Mouse (Mus musculus) MEL (cell line): ENCODE results near the gene Mboat1. TPM values are rescaled to one million over a fixed set of nuclear protein-coding genes. Genes with fewer than 3 reads are reported as not detected.

Experiments
- DNase-seq: peaks from one replicate; pipeline ENCODE4 v3.0.0; 2011; ENCODE audit warnings: low read depth, low spot score
- H3K27ac ChIP-seq: 2 replicates; pipeline ENCODE4 v1.5.1; 2012; ENCODE audit warnings: low read depth, mild to moderate bottlenecking, control low read depth, low read length, moderate library complexity; ENCODE audit not compliant: control insufficient read depth
- H3K27me3 ChIP-seq, 2 experiments: fragments of 150-350 bp in 1 of 2; sonication (generic) in 1 of 2; 2 replicates each; pipeline ENCODE4 v1.6.1; 2012; ENCODE audit warnings: low read length in 2 of 2, mild to moderate bottlenecking in 2 of 2, improper control_type of control experiment in 1 of 2, moderate library complexity in 1 of 2; ENCODE audit not compliant: insufficient read depth in 2 of 2, control insufficient read depth in 1 of 2
- H3K36me3 ChIP-seq, 2 experiments: 2 replicates each; pipeline ENCODE4 v1.6.1; 2012 to 2014; ENCODE audit warnings: low read length in 2 of 2, improper control_type of control experiment in 1 of 2, inconsistent platforms in 1 of 2, mild to moderate bottlenecking in 1 of 2; ENCODE audit not compliant: insufficient read depth in 2 of 2, control insufficient read depth in 1 of 2
- H3K4me1 ChIP-seq, 2 experiments: fragments of 150-350 bp in 1 of 2; sonication (generic) in 1 of 2; 2 replicates each; pipeline ENCODE4 v1.6.1; 2012; ENCODE audit warnings: low read length in 2 of 2, improper control_type of control experiment in 1 of 2, mild to moderate bottlenecking in 1 of 2; ENCODE audit not compliant: insufficient read depth in 2 of 2, control insufficient read depth in 1 of 2
- H3K4me3 ChIP-seq, 2 experiments: fragments of 150-350 bp in 1 of 2; sonication (generic) in 1 of 2; 2 replicates each; pipeline ENCODE4 v1.5.1; 2012; ENCODE audit warnings: low read depth in 2 of 2, low read length in 2 of 2, mild to moderate bottlenecking in 2 of 2, moderate library complexity in 2 of 2, control low read depth in 1 of 2, improper control_type of control experiment in 1 of 2; ENCODE audit not compliant: control insufficient read depth in 1 of 2, insufficient read depth in 1 of 2
- H3K79me2 ChIP-seq: 2 replicates; pipeline ENCODE4 v1.6.1; 2012; ENCODE audit warnings: mild to moderate bottlenecking, low read length, moderate library complexity; ENCODE audit not compliant: control insufficient read depth, poor library complexity, insufficient read depth
- H3K9ac ChIP-seq: 2 replicates; pipeline ENCODE4 v1.6.1; 2012; ENCODE audit warnings: low read depth, mild to moderate bottlenecking, control low read depth, low read length, moderate library complexity; ENCODE audit not compliant: control insufficient read depth, poor library complexity, severe bottlenecking
- H3K9me3 ChIP-seq: fragments of 150-350 bp; sonication (generic); replicated peaks from 2 replicates; pipeline ENCODE4 v1.6.1; 2012; ENCODE audit warnings: mild to moderate bottlenecking, low read length, improper control_type of control experiment, moderate library complexity; ENCODE audit not compliant: insufficient read depth
- BHLHE40 ChIP-seq: IDR thresholded peaks from 2 replicates; pipeline ENCODE4 v1.6.1; 2012; ENCODE audit warnings: low read depth, mild to moderate bottlenecking, inconsistent platforms, low read length, improper control_type of control experiment, borderline replicate concordance
- CHD1 ChIP-seq: IDR thresholded peaks from 2 replicates; pipeline ENCODE4 v1.6.1; 2012; ENCODE audit warnings: low read depth, mild to moderate bottlenecking, inconsistent platforms, low read length, improper control_type of control experiment
- CHD2 ChIP-seq: IDR thresholded peaks from 2 replicates; pipeline ENCODE4 v1.6.1; 2011; ENCODE audit warnings: low read length, improper control_type of control experiment
- CTCF ChIP-seq, 3 experiments: IDR thresholded peaks in 2 of 3; conservative IDR thresholded peaks in 1 of 3; 2 replicates each; pipeline ENCODE4 v1.5.1; 2011 to 2012; ENCODE audit warnings: low read length in 3 of 3, low read depth in 2 of 3, mild to moderate bottlenecking in 2 of 3, improper control_type of control experiment in 1 of 3, inconsistent platforms in 1 of 3, mixed read lengths in 1 of 3, moderate library complexity in 1 of 3; ENCODE audit not compliant: control insufficient read depth in 1 of 3, insufficient read depth in 1 of 3, poor library complexity in 1 of 3, severe bottlenecking in 1 of 3
- ELF1 ChIP-seq: IDR thresholded peaks from 2 replicates; pipeline ENCODE4 v1.6.1; 2014; ENCODE audit warnings: low read depth, mild to moderate bottlenecking, inconsistent platforms, low read length, improper control_type of control experiment, moderate library complexity
- GABPA ChIP-seq: IDR thresholded peaks from 2 replicates; pipeline ENCODE4 v1.6.1; 2012; ENCODE audit warnings: low read depth, mild to moderate bottlenecking, inconsistent platforms, low read length, improper control_type of control experiment, moderate library complexity
- MAFK ChIP-seq: IDR thresholded peaks from 2 replicates; pipeline ENCODE4 v1.6.1; 2011; ENCODE audit warnings: low read depth, mild to moderate bottlenecking, low read length, improper control_type of control experiment, borderline replicate concordance
- MAZ ChIP-seq: IDR thresholded peaks from 2 replicates; pipeline ENCODE4 v1.6.1; 2012; ENCODE audit warnings: low read depth, mild to moderate bottlenecking, inconsistent platforms, low read length, improper control_type of control experiment
- MYC ChIP-seq: IDR thresholded peaks from 2 replicates; pipeline ENCODE4 v1.6.1; 2011; ENCODE audit warnings: low read depth, mild to moderate bottlenecking, low read length, improper control_type of control experiment, moderate library complexity
- NRF1 ChIP-seq: IDR thresholded peaks from 2 replicates; pipeline ENCODE4 v1.6.1; 2014; ENCODE audit warnings: low read depth, mild to moderate bottlenecking, inconsistent platforms, low read length, improper control_type of control experiment, moderate library complexity; ENCODE audit not compliant: poor library complexity, insufficient read depth, severe bottlenecking
- RAD21 ChIP-seq: IDR thresholded peaks from 2 replicates; pipeline ENCODE4 v1.6.1; 2011; ENCODE audit warnings: mild to moderate bottlenecking, low read depth, low read length, improper control_type of control experiment
- RCOR1 ChIP-seq: IDR thresholded peaks from 2 replicates; pipeline ENCODE4 v1.6.1; 2012; ENCODE audit warnings: low read depth, mild to moderate bottlenecking, inconsistent platforms, low read length, improper control_type of control experiment
- SIN3A ChIP-seq: IDR thresholded peaks from 2 replicates; pipeline ENCODE4 v1.6.1; 2012; ENCODE audit warnings: low read length, improper control_type of control experiment, inconsistent platforms
- USF1 ChIP-seq: IDR thresholded peaks from 2 replicates; pipeline ENCODE4 v1.6.1; 2014; ENCODE audit warnings: low read depth, mild to moderate bottlenecking, inconsistent platforms, low read length, improper control_type of control experiment, moderate library complexity
- USF2 ChIP-seq, 2 experiments: IDR thresholded peaks; 2 replicates each; pipeline ENCODE4 v1.6.1; 2011 to 2012; ENCODE audit warnings: improper control_type of control experiment in 2 of 2, low read length in 2 of 2, borderline replicate concordance in 1 of 2, inconsistent platforms in 1 of 2, low read depth in 1 of 2, mild to moderate bottlenecking in 1 of 2; ENCODE audit not compliant: insufficient read depth in 1 of 2
- ZC3H11A ChIP-seq: IDR thresholded peaks from 2 replicates; pipeline ENCODE4 v1.6.1; 2012; ENCODE audit warnings: low read depth, mild to moderate bottlenecking, inconsistent platforms, low read length, improper control_type of control experiment
- ZKSCAN1 ChIP-seq: IDR thresholded peaks from 2 replicates; pipeline ENCODE4 v1.6.1; 2012; ENCODE audit warnings: low read depth, mild to moderate bottlenecking, inconsistent platforms, low read length, improper control_type of control experiment, moderate library complexity
- ZMIZ1 ChIP-seq: IDR thresholded peaks from 2 replicates; pipeline ENCODE4 v1.6.1; 2012; ENCODE audit warnings: low read depth, mild to moderate bottlenecking, inconsistent platforms, low read length, improper control_type of control experiment, moderate library complexity
- ZNF384 ChIP-seq: IDR thresholded peaks from 2 replicates; pipeline ENCODE4 v1.6.1; 2012; ENCODE audit warnings: low read depth, mild to moderate bottlenecking, inconsistent platforms, low read length, improper control_type of control experiment
- polyA plus RNA-seq, 2 experiments: library from polyadenylated mRNA; stranded (reverse) in 1 of 2; unstranded in 1 of 2; fragments of >175 nt in 1 of 2; fragments of >200 nt in 1 of 2; gene quantifications; 2 replicates each; pipeline versions ENCODE4 v1.2.1 to v1.2.4; 2012; ENCODE audit warnings: low replicate concordance in 2 of 2, low read depth in 1 of 2; ENCODE audit not compliant: insufficient read length in 2 of 2, insufficient read depth in 1 of 2, missing spikeins in 1 of 2
- total RNA-seq: library from RNA; depleted of rRNA; stranded (reverse); fragments of 300-350 nt; gene quantifications from 2 replicates; pipeline ENCODE4 v1.2.3, GENCODE M21; 2012

Mboat1 gene
- total and polyA plus RNA-seq, 3 experiments = 19.8 to 21.9 TPM; not detected in 1

DNA sequence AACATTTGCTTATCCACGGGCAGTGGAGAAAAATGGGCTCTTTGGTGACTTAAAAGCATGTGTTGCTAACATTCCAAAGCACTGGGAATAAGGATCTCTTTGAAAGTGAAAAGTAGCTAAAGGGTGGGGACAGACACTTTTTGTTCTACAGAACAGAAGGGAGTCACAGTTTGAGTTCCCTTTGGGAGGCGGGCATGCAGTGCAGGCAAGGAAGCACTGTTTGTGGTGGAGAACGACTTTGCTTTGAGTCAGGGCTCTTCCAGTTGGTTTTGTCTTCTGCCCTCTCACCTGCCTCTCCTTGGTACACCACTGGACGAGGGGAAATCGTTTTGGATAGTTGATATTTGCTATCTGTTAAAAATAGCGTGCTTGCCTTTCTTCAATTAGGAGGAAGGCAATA, 49.7 kb downstream of the Mboat1 start:
- no peak overlapping the region for H3K27ac ChIP-seq
- no peak overlapping the region for H3K4me3 ChIP-seq
- H3K4me1 ChIP-seq = peaks cover 0 to 6% of the 10 kb centered on the region in 2 experiments; a peak in 2 of 4 replicates
- DNase-seq = no peak
- H3K9ac ChIP-seq = no peak overlapping the region
- H3K9me3 ChIP-seq = no peaks in the 10 kb centered on the region
- no peaks in the 10 kb centered on the region for H3K27me3 ChIP-seq
- no peak for TF ChIP-seq ZMIZ1
- no peak for TF ChIP-seq NRF1
- no peak for TF ChIP-seq MYC
- TF ChIP-seq SIN3A = no peak
- no peak for TF ChIP-seq CHD2
- no peak for TF ChIP-seq RAD21
- no peak for TF ChIP-seq MAFK
- TF ChIP-seq USF1 = no peak
- TF ChIP-seq CHD1 = no peak
- no peak for TF ChIP-seq ZNF384
- TF ChIP-seq USF2 (IDR thresholded peaks at IDR 0.05; ENCODE audit: borderline replicate concordance in 1 of 2, insufficient read depth in 1 of 2, low read depth in 1 of 2, low read length in 2 of 2) = no peak
- no peak for TF ChIP-seq ZC3H11A
- no peak for TF ChIP-seq GABPA
- no peak for TF ChIP-seq CTCF (IDR thresholded peaks at IDR 0.05 in 2 of 3, conservative IDR thresholded peaks at IDR 0.05 in 1 of 3; ENCODE audit: control insufficient read depth in 1 of 3, insufficient read depth in 1 of 3, low read depth in 2 of 3, low read length in 3 of 3, poor library complexity in 1 of 3, severe bottlenecking in 1 of 3)
- TF ChIP-seq, all 39 proteins: peak for 0
- Histone ChIP-seq H3K36me3 (no peaks in the 10 kb centered on the region; a peak in 1 of 4 replicates), H3K79me2 (no peaks in the 10 kb centered on the region)

DNA sequence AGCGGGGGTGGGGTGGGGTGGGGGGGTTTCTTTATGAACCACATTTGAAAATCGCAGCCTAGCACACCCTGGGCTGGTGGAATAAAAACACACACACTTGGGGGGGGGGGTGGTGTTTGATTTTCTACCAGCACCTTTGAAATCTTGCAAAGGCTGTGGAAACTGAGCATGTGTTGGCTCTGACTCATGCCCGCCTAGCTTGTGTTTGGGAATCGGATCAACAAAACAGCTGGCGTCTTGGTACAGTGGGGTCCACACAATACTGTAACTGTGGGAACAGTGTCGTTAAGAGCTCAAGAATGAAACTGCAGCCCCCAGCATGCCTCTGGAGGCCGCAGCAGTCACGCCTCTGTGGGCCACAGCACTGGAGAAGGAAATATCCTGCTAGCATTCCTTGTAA, 50.2 kb downstream of the Mboat1 start:
- H3K9ac ChIP-seq = no peak overlapping the region
- H3K36me3 ChIP-seq = no peaks in the 10 kb centered on the region; a peak in 1 of 4 replicates
- TF ChIP-seq ZKSCAN1 (no peak), USF1 (no peak), ELF1 (no peak), USF2 (IDR thresholded peaks at IDR 0.05; ENCODE audit: borderline replicate concordance in 1 of 2, insufficient read depth in 1 of 2, low read depth in 1 of 2, low read length in 2 of 2) (no peak), RAD21 (no peak), BHLHE40 (no peak), RCOR1 (no peak), MAZ (no peak)

More for the DNA sequence above, 50.2 kb downstream of the Mboat1 start:
- Histone ChIP-seq H3K79me2 (no peaks in the 10 kb centered on the region), H3K4me1 (peaks cover 0 to 9% of the 10 kb centered on the region in 2 experiments; a peak in 2 of 4 replicates), H3K4me3 (no peak overlapping the region), H3K27me3 (no peaks in the 10 kb centered on the region), H3K27ac (no peak overlapping the region), H3K9me3 (no peaks in the 10 kb centered on the region)
- DNase-seq = no peak
